ENCODE assay signal across 8 mouse cellular contexts in genomic region chr1:36090722-36091110, GRCm38 (mm10). TPM values are rescaled to one million over a fixed set of nuclear protein-coding genes. Genes with fewer than 3 reads are reported as not detected.
DNase-seq lines count a peak whose midpoint lies in the region; ATAC-seq and TF ChIP-seq lines count a peak whose summit lies in the region.
"Had no signal": no experiment of that assay in that cellular context is flagged by ENCODE, and none has a peak within 500 bp of the region (broad histone marks: within the 10 kb centered on the region; RNA-seq: fewer than 3 reads in every experiment).

No protein-coding gene starts in this region.

- no peak for TF ChIP-seq CTCF in spleen, adult 2 months (IDR thresholded peaks at IDR 0.05; ENCODE audit: extremely low read depth, insufficient read depth, insufficient read length, insufficient replicate concordance)
- no peak for TF ChIP-seq CTCF in liver, adult 2 months (IDR thresholded peaks at IDR 0.05; ENCODE audit: low read depth, low read length)

- intact Hi-C loops in heart, postnatal 10 days (cut with DNase I): no loop called here

- H3K27ac ChIP-seq in heart, embryonic 15.5 days: peak overlapping the region; percentile 55
- H3K27ac ChIP-seq in spleen, adult 2 months (ENCODE audit: insufficient read depth, low read length): peak overlapping the region; percentile 31
- H3K27ac ChIP-seq in liver, adult 2 months (replicated peaks; ENCODE audit: insufficient read depth, low read depth, low read length): peak overlapping the region; percentile 11; the same call in 1 of the 2 replicates

- H3K79me2 ChIP-seq in liver, adult 2 months (ENCODE audit: control insufficient read depth, insufficient read depth, low read length): peaks cover 67% of the 10 kb centered on the region

- no peak for DNase-seq in heart, postnatal 10 days
- DNase-seq in spleen, adult 2 months (ENCODE audit: low read depth in 1 of 2, low spot score in 2 of 2): no peak
- DNase-seq in spleen, postnatal 36 days (ENCODE audit: low spot score in 2 of 2): no peak
- no peak for DNase-seq in liver, adult 2 months (ENCODE audit: extremely low read depth, low read depth, low spot score)
- no peak for DNase-seq in retina, postnatal 1 day
- no peak for DNase-seq in gastrocnemius, postnatal 10 days
- DNase-seq: cerebellum, adult 8-10 months had no signal

- ATAC-seq in heart, embryonic 15.5 days (replicated peaks; ENCODE audit: insufficient number of reproducible peaks, insufficient read depth, low FRiP score, low read depth): no peak

- WGBS in heart, embryonic 15.5 days: 83% methylated on average over 4 of the region's 4 CpGs
- 91% methylated on average over 4 of the region's 4 CpGs for WGBS in spleen, adult 2 months
- 74% methylated on average over 4 of the region's 4 CpGs for WGBS in liver, adult 2 months

- no peaks in the 10 kb centered on the region for H3K27me3 ChIP-seq in heart, embryonic 15.5 days
- H3K27me3 ChIP-seq in spleen, adult 2 months (ENCODE audit: control insufficient read depth, insufficient read depth, low read length): no peaks in the 10 kb centered on the region
- H3K27me3 ChIP-seq in liver, adult 2 months (ENCODE audit: control insufficient read depth, insufficient read depth, low read length): no peaks in the 10 kb centered on the region

- peaks cover 50% of the 10 kb centered on the region for H3K4me1 ChIP-seq in heart, embryonic 15.5 days (replicated peaks)
- peaks cover 8% of the 10 kb centered on the region; the same call in 1 of the 2 replicates for H3K4me1 ChIP-seq in spleen, adult 2 months (ENCODE audit: control insufficient read depth, insufficient read depth, insufficient read length)
- peaks cover 53% of the 10 kb centered on the region for H3K4me1 ChIP-seq in liver, adult 2 months (ENCODE audit: control insufficient read depth, insufficient read depth, low read length)

- no peak overlapping the region for H3K9ac ChIP-seq in heart, embryonic 15.5 days
- H3K9ac ChIP-seq in liver, adult 2 months (ENCODE audit: low read depth, low read length): no peak overlapping the region

- H3K9me3 ChIP-seq in heart, embryonic 15.5 days (replicated peaks): no peaks in the 10 kb centered on the region

- no peak overlapping the region for H3K4me3 ChIP-seq in heart, embryonic 15.5 days
- no peak overlapping the region for H3K4me3 ChIP-seq in spleen, adult 2 months (ENCODE audit: extremely low read depth, insufficient read depth, insufficient read length)
- H3K4me3 ChIP-seq in liver, adult 2 months (ENCODE audit: insufficient read depth, low read depth, low read length): no peak overlapping the region

- TF ChIP-seq POLR2A in spleen, adult 2 months (IDR thresholded peaks at IDR 0.05; ENCODE audit: low read depth, low read length): no peak
- TF ChIP-seq POLR2A in liver, adult 2 months (IDR thresholded peaks at IDR 0.05; ENCODE audit: extremely low read depth, insufficient read depth, low read length): no peak

- H3K4me2 ChIP-seq in heart, embryonic 15.5 days: no peak overlapping the region

- H3K36me3 ChIP-seq in heart, embryonic 15.5 days: peaks cover 14% of the 10 kb centered on the region; the same call in 1 of the 2 replicates
- H3K36me3 ChIP-seq in spleen, adult 2 months (ENCODE audit: control insufficient read depth, insufficient read depth, low read length): peaks cover 10% of the 10 kb centered on the region
- peaks cover 10% of the 10 kb centered on the region for H3K36me3 ChIP-seq in liver, adult 2 months (ENCODE audit: control insufficient read depth, insufficient read depth, low read length)

RNA-seq across cellular contexts. Expression of gene Hs6st1, which starts 22.5 kb away (rescaled TPM):
- 8.0 and 12.5 TPM in 2 replicates for polyA plus RNA-seq in heart, embryonic 15.5 days (2015; fragmentation: Nextera tagmentation; extraction: Ambion mirVana)
- 10 to 100 TPM; 26.4 to 35.1 TPM for total RNA-seq in heart, postnatal 10 days (2021)
- polyA plus RNA-seq in spleen, adult 2 months (2012; rRNA removed): 56.5 and 66.0 TPM in 2 replicates
- total RNA-seq in liver, adult 2 months (2014; rRNA removed): 40.2 and 43.7 TPM in 2 replicates
- polyA plus RNA-seq in liver, adult 2 months (2012; rRNA removed): 110 and 121 TPM in 2 replicates
- total RNA-seq in gastrocnemius, postnatal 10 days (2021): 10 to 100 TPM; 26.2 to 28.3 TPM
